Mouse (Mus musculus): ENCODE measurements at regions not wholly inside any gene's neighbourhood (a gene's known extent, or its start where the extent isn't known, plus 50 kb on each side); places are given as distances from the start of the nearest gene placed in this dataset.

DNA sequence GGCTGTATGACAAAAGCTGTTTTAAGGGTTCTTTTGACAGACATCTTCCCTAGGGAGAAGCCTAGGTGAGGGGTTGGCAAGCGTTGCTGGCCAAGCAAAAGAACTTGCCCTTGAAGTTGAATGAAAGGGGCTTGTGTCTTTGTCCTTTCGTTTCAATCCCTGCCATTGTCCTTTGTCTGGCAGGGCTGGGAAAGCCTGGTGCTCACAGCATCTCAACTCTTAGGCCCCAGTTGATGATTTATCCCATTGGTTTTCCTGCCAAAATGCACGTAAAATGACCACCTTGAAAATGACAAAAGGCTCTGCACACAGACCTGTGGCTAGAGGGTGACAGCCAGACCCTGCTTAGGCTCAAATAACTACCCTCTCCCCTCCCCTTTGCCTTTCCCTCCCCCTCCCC, 153.9 kb upstream of the Id2 start:
- H3K27ac ChIP-seq (ENCODE audit: insufficient read depth, low read depth, low read length), result no peak overlapping the region
- H3K4me3 ChIP-seq (ENCODE audit: insufficient read depth, low read length), result no peak overlapping the region
- peaks cover 12% of the 10 kb centered on the region for H3K4me1 ChIP-seq (ENCODE audit: control insufficient read depth, insufficient read depth, low read length)
- no peak for TF ChIP-seq POLR2A (IDR thresholded peaks at IDR 0.05; ENCODE audit: borderline replicate concordance, low read depth, low read length)
- no peak for TF ChIP-seq CTCF (IDR thresholded peaks at IDR 0.05; ENCODE audit: low read depth, low read length)

GRCm38 (mm10) chr12:25248681-25249366, 151.9 kb upstream of the Id2 start:
- no peak overlapping the region for H3K4me3 ChIP-seq (ENCODE audit: insufficient read depth, low read length)
- H3K4me1 ChIP-seq (ENCODE audit: control insufficient read depth, insufficient read depth, low read length), result peaks cover 12% of the 10 kb centered on the region
- H3K27ac ChIP-seq (ENCODE audit: insufficient read depth, low read depth, low read length), result no peak overlapping the region
- TF ChIP-seq CTCF (IDR thresholded peaks at IDR 0.05; ENCODE audit: low read depth, low read length) (no peak), POLR2A (IDR thresholded peaks at IDR 0.05; ENCODE audit: borderline replicate concordance, low read depth, low read length) (no peak)

GRCm38 (mm10) chr12:25246566-25246965, 149.6 kb upstream of the Id2 start:
- H3K4me1 ChIP-seq (ENCODE audit: control insufficient read depth, insufficient read depth, low read length), result peaks cover 16% of the 10 kb centered on the region
- H3K27ac ChIP-seq (ENCODE audit: insufficient read depth, low read depth, low read length), result no peak overlapping the region
- TF ChIP-seq CTCF (IDR thresholded peaks at IDR 0.05; ENCODE audit: low read depth, low read length), result no peak
- TF ChIP-seq POLR2A (IDR thresholded peaks at IDR 0.05; ENCODE audit: borderline replicate concordance, low read depth, low read length), result no peak
- no peak overlapping the region for H3K4me3 ChIP-seq (ENCODE audit: insufficient read depth, low read length)

DNA sequence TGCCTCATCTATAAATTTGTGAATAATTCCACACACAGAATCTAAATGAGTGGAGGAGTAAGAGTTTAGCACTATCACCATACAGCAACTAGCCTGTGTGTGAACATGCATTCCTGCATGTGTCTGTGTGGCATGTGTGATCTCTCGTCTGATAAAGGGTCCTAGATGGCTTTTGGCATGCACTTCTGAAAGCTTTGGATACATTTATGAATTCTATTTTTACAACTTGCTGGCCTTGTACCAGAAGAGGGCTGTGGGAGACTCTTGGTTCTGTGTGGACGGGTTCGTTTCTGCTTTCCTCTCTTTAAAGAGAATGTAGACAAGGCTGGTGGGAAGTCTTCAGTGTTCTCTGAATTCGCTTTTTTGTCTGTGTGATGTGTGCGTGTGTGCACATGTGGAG, 148.7 kb upstream of the Id2 start:
- TF ChIP-seq CTCF (IDR thresholded peaks at IDR 0.05; ENCODE audit: low read depth, low read length), result no peak
- TF ChIP-seq POLR2A (IDR thresholded peaks at IDR 0.05; ENCODE audit: borderline replicate concordance, low read depth, low read length), result no peak

DNA sequence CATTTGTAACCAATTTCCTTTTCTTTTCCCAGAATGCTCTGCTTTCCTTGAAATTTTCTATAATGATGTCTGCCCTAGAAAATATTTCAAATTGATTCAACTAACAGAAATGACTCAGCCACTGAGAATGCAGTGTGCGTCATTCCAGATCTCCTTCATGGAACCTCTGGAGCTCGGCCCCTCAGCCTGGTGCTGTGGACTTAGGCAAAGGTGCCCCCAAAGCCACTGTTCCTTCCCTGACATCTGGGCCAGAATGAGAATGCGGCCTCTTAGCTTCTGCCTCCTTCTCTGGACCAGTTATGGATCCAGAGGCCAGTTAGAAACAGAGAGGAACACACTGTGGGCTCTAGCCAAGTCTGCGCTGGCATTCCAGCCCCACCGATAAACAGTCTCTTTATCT, 148.3 kb upstream of the Id2 start:
- Histone ChIP-seq H3K4me3 (ENCODE audit: insufficient read depth, low read length) (no peak overlapping the region), H3K4me1 (ENCODE audit: control insufficient read depth, insufficient read depth, low read length) (peaks cover 16% of the 10 kb centered on the region), H3K27ac (ENCODE audit: insufficient read depth, low read depth, low read length) (no peak overlapping the region)
- TF ChIP-seq POLR2A (IDR thresholded peaks at IDR 0.05; ENCODE audit: borderline replicate concordance, low read depth, low read length) (no peak), CTCF (IDR thresholded peaks at IDR 0.05; ENCODE audit: low read depth, low read length) (no peak)

More for the DNA sequence above, 148.7 kb upstream of the Id2 start:
- Histone ChIP-seq H3K4me1 (ENCODE audit: control insufficient read depth, insufficient read depth, low read length) (peaks cover 16% of the 10 kb centered on the region), H3K4me3 (ENCODE audit: insufficient read depth, low read length) (no peak overlapping the region), H3K27ac (ENCODE audit: insufficient read depth, low read depth, low read length) (no peak overlapping the region)

- peaks cover 16% of the 10 kb centered on the region for H3K4me1 ChIP-seq (ENCODE audit: control insufficient read depth, insufficient read depth, low read length)
- TF ChIP-seq CTCF (IDR thresholded peaks at IDR 0.05; ENCODE audit: low read depth, low read length) (no peak), POLR2A (IDR thresholded peaks at IDR 0.05; ENCODE audit: borderline replicate concordance, low read depth, low read length) (no peak)
- H3K27ac ChIP-seq (ENCODE audit: insufficient read depth, low read depth, low read length), result no peak overlapping the region
- H3K4me3 ChIP-seq (ENCODE audit: insufficient read depth, low read length), result no peak overlapping the region
Observed at GRCm38 (mm10) chr12:25244666-25245065, 147.7 kb upstream of the Id2 start.

- no peak overlapping the region for H3K27ac ChIP-seq (ENCODE audit: insufficient read depth, low read depth, low read length)
- H3K4me1 ChIP-seq (ENCODE audit: control insufficient read depth, insufficient read depth, low read length), result peaks cover 12% of the 10 kb centered on the region
- H3K4me3 ChIP-seq (ENCODE audit: insufficient read depth, low read length), result no peak overlapping the region
- TF ChIP-seq CTCF (IDR thresholded peaks at IDR 0.05; ENCODE audit: low read depth, low read length) (no peak), POLR2A (IDR thresholded peaks at IDR 0.05; ENCODE audit: borderline replicate concordance, low read depth, low read length) (no peak)
Observed at GRCm38 (mm10) chr12:25243901-25244300, 147.0 kb upstream of the Id2 start.

DNA sequence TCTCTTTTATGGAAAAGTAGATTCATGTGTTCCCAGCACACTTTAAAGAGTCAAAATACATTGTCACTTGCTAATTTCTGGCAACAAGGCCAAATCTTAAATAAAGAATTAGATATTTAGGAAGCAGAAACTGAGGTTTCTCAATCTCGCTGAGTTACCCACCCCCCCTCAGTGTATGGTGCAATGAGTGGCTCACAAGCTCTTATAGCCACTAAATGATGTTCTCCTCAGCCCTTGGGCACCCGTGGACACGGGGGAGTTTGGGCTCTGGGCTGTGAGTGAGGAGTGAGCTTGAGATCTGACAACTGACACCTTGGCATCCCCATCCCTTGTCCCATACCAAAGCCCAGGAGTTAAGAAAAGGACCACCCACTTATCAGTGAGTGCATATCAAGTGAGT, 145.4 kb upstream of the Id2 start:
- Histone ChIP-seq H3K4me3 (ENCODE audit: insufficient read depth, low read length) (no peak overlapping the region), H3K27ac (ENCODE audit: insufficient read depth, low read depth, low read length) (no peak overlapping the region), H3K4me1 (ENCODE audit: control insufficient read depth, insufficient read depth, low read length) (peaks cover 8% of the 10 kb centered on the region)
- TF ChIP-seq POLR2A (IDR thresholded peaks at IDR 0.05; ENCODE audit: borderline replicate concordance, low read depth, low read length), result no peak
- no peak for TF ChIP-seq CTCF (IDR thresholded peaks at IDR 0.05; ENCODE audit: low read depth, low read length)

DNA sequence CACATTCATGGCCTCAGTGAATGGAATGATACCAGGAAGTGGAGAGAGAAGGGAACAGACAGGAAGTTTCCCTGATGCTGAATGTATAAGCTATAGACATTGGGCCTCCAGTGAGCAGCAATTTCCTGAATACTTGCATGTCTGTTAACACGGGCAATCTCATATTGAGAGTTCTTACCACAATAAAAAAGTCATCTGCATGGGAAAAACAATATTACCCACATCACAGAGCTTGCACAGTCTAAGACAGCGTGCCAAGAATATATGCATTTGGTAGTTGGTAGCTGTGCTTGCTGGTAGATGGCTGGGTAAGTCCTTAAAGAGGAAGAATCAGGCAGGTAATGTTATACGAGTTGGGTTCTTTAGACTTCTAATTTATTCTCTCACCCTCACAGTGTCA, 144.7 kb upstream of the Id2 start:
- TF ChIP-seq CTCF (IDR thresholded peaks at IDR 0.05; ENCODE audit: low read depth, low read length), result no peak
- no peak for TF ChIP-seq POLR2A (IDR thresholded peaks at IDR 0.05; ENCODE audit: borderline replicate concordance, low read depth, low read length)
- H3K27ac ChIP-seq (ENCODE audit: insufficient read depth, low read depth, low read length), result no peak overlapping the region

DNA sequence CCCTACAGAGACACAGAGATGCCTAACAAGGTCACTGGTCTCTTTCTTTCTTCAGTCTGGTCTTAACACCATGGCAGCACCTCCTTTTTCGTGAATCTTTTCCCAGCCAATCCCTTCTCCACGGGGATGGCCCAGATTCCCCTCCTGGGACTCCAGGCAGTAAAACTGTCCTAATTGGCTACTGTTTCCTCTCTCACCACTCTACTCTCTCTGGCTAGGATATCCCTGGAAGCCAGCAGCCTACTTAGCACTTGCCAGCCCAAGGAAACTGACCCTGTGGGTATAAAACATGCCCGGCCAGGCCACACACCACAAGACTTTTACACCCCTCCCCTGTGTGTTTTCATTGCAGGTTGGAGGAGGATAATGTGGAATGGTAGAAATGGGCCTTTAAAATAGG, 143.9 kb upstream of the Id2 start:
- Histone ChIP-seq H3K4me1 (ENCODE audit: control insufficient read depth, insufficient read depth, low read length) (peaks cover 8% of the 10 kb centered on the region), H3K27ac (ENCODE audit: insufficient read depth, low read depth, low read length) (no peak overlapping the region), H3K4me3 (ENCODE audit: insufficient read depth, low read length) (no peak overlapping the region)
- no peak for TF ChIP-seq POLR2A (IDR thresholded peaks at IDR 0.05; ENCODE audit: borderline replicate concordance, low read depth, low read length)
- TF ChIP-seq CTCF (IDR thresholded peaks at IDR 0.05; ENCODE audit: low read depth, low read length), result no peak

More for the DNA sequence above, 144.7 kb upstream of the Id2 start:
- Histone ChIP-seq H3K4me3 (ENCODE audit: insufficient read depth, low read length) (no peak overlapping the region), H3K4me1 (ENCODE audit: control insufficient read depth, insufficient read depth, low read length) (peaks cover 8% of the 10 kb centered on the region)

Measured in bone marrow macrophage, adult 2 months (primary cell).